Mouse (Mus musculus) ES-CJ7 (cell line): ENCODE measurements around the gene Mcemp1.
A peak's percentile ranks its signal among the peaks of the same experiment; 100 is the strongest.

ENCODE experiments used
- DNase-seq: peaks from one replicate; pipeline ENCODE4 v3.0.0; 2011; ENCODE audit warnings: low read depth, low spot score

Mcemp1 gene

GRCm38 (mm10) chr8:3671980-3672491 lies 6.5 kb downstream of the Mcemp1 start, which contains the start of gene Fcor:
TSS of gene Fcor (minus strand) at chr8:3672362.
- DNase-seq: peak; percentile 95

GRCm38 (mm10) chr8:3674671-3675070 lies 9.1 kb downstream of the Mcemp1 start:
- DNase-seq: no peak

DNA sequence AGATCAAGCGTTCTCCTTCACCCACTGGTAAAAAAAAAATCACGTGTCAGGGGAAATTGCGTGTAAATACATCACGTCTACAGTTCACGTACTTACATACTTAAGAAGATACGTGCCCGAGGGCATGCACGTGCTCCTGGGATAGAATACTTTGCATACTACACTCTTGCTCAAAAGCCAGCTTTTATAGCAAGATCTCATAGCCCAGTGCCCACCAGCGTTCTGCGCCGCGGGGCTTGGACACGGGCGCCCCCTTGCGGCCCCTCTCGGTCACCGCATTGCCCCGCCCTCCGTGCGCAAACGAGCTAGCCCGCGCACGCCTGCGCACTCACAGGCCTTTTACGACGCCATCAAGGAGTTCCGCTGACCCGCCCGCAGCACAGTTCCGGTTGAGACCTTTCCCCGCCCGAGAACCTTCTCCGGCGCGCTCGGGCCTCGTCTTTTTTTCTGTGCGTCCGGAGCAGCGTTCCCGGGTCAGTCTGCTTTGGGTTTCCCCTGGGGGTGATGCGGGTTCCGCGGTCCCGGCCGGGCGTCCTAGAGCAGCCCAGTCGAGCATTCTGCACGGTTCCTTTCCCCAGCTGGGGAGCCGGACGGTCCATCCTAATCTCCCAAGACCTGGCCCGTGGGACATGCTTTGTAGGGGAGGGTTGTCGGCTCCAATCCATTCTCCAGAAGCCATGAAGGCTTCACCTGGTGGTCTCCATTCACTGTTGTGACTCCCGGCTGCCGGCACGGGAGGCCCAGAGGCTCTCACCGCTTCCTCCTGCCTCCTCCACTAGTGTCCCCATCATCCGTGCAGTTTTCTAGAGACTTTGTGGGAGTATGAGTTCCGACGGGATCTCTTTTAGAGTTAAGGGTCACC lies 10.8 kb downstream of the Mcemp1 start, which contains the start of gene Trappc5:
Gene Trappc5 (plus strand): TSS at position 169 of the 862 bp plus-strand sequence.
- DNase-seq: peak; percentile 97

DNA sequence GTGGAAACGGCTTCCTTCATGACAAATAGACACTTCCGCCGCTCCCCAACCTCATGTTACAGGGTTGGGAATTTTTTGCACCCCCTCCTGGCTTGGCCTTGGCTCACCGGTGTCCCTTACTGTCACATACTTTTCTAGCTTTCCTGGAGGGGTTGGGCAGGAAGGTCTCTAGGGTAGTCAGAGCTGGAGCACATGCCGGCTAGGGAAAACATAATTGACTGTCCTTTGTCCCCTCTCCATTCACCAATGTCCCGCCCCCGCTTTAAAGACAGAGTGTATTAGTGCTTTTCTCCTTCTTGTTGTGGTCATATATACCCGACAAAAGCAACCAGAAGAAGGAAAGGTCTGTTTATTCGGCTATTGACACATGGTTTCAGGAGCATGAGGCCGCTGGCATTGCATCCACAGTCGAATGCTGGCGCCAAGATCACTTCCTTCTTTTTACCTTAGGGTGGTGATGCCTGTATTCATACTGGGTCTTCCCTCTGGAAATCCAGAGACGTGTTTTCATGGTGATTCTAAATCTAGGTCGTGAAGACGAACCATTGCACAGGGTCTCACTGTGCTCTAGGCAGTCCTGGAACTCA lies 11.5 kb downstream of the Mcemp1 start:
- DNase-seq: peak; percentile 30

- DNase-seq: peak; percentile 32
These were observed 13.3 kb downstream of the Mcemp1 start for GRCm38 (mm10) chr8:3678831-3679230.

DNA sequence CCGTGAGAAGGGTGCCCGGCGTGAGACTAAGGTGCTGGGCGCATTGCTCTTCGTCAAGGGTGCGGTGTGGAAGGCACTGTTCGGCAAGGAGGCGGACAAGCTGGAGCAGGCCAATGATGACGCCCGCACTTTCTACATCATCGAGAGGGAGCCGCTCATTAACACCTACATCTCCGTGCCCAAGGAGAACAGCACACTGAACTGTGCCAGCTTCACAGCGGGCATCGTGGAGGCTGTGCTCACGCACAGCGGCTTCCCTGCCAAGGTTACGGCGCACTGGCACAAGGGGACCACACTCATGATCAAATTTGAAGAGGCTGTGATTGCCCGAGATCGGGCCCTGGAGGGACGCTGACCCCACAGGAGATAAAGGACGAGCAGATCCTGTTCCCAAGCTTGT lies 13.7 kb downstream of the Mcemp1 start:
- DNase-seq: no peak

- no peak for DNase-seq
These were observed 14.1 kb downstream of the Mcemp1 start for GRCm38 (mm10) chr8:3679656-3680055.

DNA sequence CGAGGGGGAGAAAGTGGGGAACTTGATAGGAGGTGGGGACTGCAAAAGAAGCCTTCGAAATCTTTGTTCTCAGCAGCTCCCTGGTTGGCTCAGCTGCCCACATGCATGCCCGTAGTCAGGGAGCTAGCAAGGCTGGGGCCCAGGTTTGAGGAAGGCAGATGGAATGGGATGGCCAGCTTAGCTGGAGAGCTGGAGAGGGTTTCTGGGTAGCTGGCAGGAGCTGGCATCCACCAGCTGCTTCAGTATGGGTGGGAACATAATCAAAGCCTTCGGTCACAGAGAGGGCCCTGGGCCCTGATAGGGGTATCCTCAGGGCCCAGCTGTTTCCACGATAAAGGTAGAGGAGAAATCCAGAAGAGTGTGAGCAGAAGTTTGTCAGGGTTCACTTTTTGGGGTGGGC lies 16.9 kb downstream of the Mcemp1 start:
- DNase-seq: no peak

- DNase-seq: no peak
These were observed 18.0 kb downstream of the Mcemp1 start for GRCm38 (mm10) chr8:3683408-3684176.

DNA sequence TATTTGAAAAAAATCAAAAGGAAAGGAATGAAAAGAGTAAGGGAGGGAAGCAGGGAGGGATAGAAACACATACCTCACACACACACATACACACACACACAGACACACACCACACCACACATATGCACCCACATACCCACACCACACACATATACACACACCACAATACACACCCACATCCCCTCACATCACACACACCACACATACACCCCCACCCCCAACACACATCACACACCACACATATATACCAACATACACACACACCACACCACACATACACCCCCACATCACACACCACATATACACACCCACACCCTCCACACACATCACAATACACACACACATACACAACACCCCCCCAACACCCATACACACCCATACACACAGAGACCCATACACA lies 19.0 kb downstream of the Mcemp1 start:
- DNase-seq: no peak

- DNase-seq: no peak
These were observed 19.9 kb downstream of the Mcemp1 start for GRCm38 (mm10) chr8:3685422-3685821.

GRCm38 (mm10) chr8:3687537-3687936 lies 22.0 kb downstream of the Mcemp1 start:
- no peak for DNase-seq

GRCm38 (mm10) chr8:3690774-3691173 lies 25.2 kb downstream of the Mcemp1 start:
- DNase-seq: no peak

GRCm38 (mm10) chr8:3694121-3694520 lies 28.6 kb downstream of the Mcemp1 start, which contains the start of gene Fcer2a:
TSS of gene Fcer2a (minus strand) at chr8:3694175.
- no peak for DNase-seq

GRCm38 (mm10) chr8:3701491-3701890 lies 35.9 kb downstream of the Mcemp1 start:
- DNase-seq: no peak

DNA sequence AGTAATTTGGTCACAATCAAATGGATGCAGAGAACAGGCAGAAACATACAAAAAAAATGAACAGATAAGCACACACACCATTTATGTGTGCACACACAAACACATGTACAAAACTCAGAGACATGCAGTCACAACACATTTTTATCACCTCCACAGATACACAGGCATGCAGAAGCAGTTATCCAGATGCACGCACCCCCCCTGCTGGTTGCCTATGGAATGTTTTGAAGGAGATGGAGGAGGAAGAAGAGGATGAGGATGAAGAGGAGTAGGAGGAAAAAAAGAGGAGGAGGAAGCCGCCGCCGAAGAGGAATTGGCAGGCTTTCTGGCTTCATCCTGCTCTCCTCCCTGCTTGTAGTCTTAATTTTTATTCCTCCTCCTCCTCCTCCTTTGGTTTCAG lies 40.2 kb downstream of the Mcemp1 start:
- DNase-seq: no peak

- no peak for DNase-seq
These were observed 42.1 kb downstream of the Mcemp1 start for GRCm38 (mm10) chr8:3707611-3708010.

DNA sequence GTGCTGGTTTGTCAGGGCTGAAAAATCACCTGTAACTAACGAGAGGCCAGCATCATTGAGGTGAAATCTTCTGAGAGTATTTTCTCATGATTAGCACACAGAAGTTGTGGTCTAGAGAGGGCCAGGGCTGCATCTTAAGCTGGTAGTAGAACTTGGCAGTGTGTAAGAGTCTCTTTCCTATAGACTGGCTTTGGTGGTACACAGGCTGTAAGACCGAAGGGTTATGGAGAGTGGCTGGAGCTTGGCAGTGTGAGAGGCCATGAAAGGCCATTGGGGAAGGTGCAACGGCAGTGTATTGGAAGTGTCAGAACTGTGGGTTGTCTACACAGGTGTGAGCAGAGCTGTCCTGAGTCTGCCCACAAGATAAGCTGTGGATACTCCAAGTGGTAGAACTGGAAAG lies 44.8 kb downstream of the Mcemp1 start:
- DNase-seq: no peak

- DNase-seq: no peak
These were observed 46.1 kb downstream of the Mcemp1 start for GRCm38 (mm10) chr8:3711646-3712045.

GRCm38 (mm10) chr8:3717321-3717954 lies 51.9 kb downstream of the Mcemp1 start:
- DNase-seq: no peak

DNA sequence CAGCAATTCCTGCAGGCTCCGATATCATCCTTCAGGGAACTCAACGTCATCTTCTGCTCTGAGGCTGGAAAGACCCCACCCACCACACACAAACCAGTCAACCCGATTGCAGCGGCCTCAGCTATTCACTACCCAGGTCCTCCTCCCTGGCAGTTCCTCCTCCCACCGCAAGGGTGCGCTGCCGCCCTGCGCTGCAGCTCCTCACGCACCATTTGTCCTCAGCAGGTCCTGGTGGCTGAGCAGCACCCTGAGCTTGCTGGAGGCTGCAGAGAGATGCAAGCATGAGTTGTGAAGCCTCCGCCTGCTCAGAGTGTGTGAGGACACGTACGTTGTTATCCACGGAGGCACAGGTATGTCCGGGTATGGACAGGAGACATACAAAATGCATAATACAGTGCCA lies 53.0 kb downstream of the Mcemp1 start:
- peak; percentile 87 for DNase-seq
